Mouse (Mus musculus): Measurements from ENCODE around the gene Mrm2.

DNA sequence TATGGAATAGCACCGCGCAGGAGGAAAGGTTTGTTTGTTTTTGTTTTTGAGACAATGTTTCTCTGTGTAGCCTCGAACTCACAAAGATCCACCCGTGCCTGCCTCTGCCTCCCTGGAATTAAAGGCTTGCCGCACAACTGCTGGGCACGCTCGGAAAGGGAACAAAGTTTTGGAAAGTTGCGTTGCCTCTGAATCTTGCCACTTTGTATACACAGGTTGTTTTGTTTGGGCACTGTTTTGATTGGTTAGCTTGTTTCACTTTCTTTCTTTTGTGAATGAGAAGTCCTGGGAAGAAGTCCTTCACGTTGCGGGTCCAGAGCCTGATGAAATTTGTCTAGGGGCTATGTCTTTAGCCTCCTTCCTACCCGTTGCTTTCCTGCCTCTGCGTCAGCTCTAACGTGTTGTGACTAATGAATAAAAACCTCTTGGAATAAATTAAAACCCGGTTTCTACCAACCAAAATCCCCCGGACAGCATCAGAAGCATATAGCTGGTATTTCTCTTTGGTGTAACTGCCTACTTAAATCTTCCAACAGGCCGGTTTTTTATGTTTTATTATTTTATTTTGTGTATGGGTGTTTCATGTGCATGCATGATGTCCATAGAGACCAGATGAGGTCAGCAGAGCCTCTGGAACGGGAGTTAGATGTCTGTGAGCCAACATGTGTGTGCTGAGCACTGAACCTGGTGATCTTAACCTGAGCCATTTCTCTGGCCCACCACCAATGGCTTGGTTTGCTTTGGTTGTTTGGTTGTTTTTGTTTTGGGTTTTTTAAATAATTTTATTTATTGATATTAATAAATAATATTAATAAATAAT is 9.7 kb downstream of the Mrm2 start:
- TF ChIP-seq CTCF (IDR thresholded peaks at IDR 0.05; ENCODE audit: low read depth) (peak; percentile 53), EP300 (IDR thresholded peaks at IDR 0.05; ENCODE audit: low read depth) (no peak)

All from liver, postnatal 0 days (tissue).